Mouse (Mus musculus) bone marrow, adult 2 months (tissue): ENCODE results near the gene Capzb.
A peak's percentile ranks its signal among the peaks of the same experiment; 100 is the strongest.

Experiments used
- CTCF ChIP-seq: fragments of 200-500 bp; IDR thresholded peaks from 2 replicates; pipeline ENCODE4 v1.5.1; 2011; ENCODE audit warnings: low read length, control low read depth; ENCODE audit not compliant: control insufficient read depth, insufficient read depth
- POLR2A ChIP-seq: fragments of 200-500 bp; IDR thresholded peaks from 2 replicates; pipeline ENCODE4 v1.6.1; 2011; ENCODE audit warnings: low read depth, mild to moderate bottlenecking, control low read depth, low read length, borderline replicate concordance; ENCODE audit not compliant: control insufficient read depth

DNA sequence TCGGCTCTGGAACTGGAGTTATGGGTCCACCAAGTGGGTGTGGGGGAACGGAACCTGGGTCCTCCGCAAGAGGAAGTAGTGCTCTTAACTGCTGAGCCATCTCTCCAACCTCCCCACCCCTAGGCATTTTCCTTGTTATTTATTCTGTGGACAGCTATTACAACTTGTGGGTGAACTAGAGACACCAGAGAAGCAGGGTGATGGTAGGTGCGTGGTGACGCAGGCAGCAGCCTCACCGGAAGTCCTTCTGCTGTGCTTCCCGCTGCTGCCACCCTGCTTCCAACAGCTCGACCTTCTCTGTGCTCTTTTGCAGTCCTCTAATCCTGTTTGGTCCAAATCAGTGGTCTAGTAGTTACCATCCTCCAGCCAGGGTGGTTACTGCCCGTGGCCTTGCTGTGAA is 6.4 kb downstream of the Capzb start:
- TF ChIP-seq POLR2A (no peak), CTCF (peak; percentile 14; the same call in 1 of the 2 replicates)
